Comparison of ENCODE assay signal across 11 mouse cellular contexts in the genomic region with DNA sequence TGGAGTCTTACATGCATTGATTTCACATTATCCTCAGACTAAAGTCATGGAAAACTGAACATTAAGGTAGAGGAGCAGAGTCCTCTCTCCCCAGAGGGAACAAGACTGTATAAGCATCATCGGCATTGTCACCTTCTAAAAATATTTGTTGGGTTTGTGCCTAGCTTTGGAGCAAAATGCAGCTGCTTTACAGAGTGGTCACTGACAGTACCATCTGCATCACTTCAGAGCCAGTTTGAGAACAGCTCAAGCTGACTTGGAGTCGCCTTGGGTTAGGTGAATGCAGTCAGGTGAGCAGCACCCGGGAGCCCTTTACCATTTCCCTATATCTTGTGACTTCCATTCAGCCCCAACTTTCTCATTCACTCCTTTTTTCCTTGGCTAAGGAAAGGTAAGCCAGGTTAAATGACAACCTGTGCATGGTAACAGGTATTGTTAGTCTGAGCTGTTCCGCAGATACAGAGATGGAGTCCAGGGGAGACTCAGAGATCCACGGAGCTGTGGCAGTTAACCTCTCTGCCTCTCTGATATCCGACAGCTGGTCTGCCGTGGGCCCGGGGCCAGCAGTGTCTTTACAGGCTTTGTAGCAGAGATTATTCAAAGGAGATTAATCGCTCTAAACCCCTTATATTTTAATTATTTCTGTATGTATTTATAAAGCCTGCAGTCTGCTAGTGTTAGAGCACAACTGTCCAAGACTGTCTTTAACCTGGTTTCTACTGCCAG.
DNase-seq lines count a peak whose midpoint lies in the region; ATAC-seq lines count a peak whose summit lies in the region.
"Had no signal": no experiment of that assay in that cellular context is flagged by ENCODE, and none has a peak within 500 bp of the region (broad histone marks: within the 10 kb centered on the region; RNA-seq: fewer than 3 reads in every experiment).

No protein-coding gene starts in this region.

- H3K27me3 ChIP-seq in embryonic facial prominence, embryonic 14.5 days (replicated peaks; ENCODE audit: control insufficient read depth, insufficient read depth, low read length): no peaks in the 10 kb centered on the region
- no peaks in the 10 kb centered on the region for H3K27me3 ChIP-seq in embryonic facial prominence, embryonic 10.5 days (replicated peaks; ENCODE audit: low read depth, poor library complexity, severe bottlenecking)
- H3K27me3 ChIP-seq in kidney, embryonic 16.5 days (ENCODE audit: insufficient read depth, low read length): no peaks in the 10 kb centered on the region

- no peak overlapping the region for H3K9ac ChIP-seq in embryonic facial prominence, embryonic 14.5 days (ENCODE audit: low read depth, low read length)
- no peak overlapping the region for H3K9ac ChIP-seq in kidney, embryonic 16.5 days (replicated peaks; ENCODE audit: low read length)
- H3K9ac ChIP-seq: liver, postnatal 0 days had no signal

- H3K9me3 ChIP-seq in embryonic facial prominence, embryonic 14.5 days (ENCODE audit: control insufficient read depth, low read length): no peaks in the 10 kb centered on the region
- no peaks in the 10 kb centered on the region for H3K9me3 ChIP-seq in embryonic facial prominence, embryonic 10.5 days
- H3K9me3 ChIP-seq in kidney, embryonic 16.5 days (ENCODE audit: low read length): no peaks in the 10 kb centered on the region

- no peaks in the 10 kb centered on the region for H3K4me1 ChIP-seq in embryonic facial prominence, embryonic 14.5 days (ENCODE audit: control insufficient read depth, insufficient read depth, low read length)
- peaks cover 15% of the 10 kb centered on the region for H3K4me1 ChIP-seq in embryonic facial prominence, embryonic 10.5 days
- no peaks in the 10 kb centered on the region for H3K4me1 ChIP-seq in kidney, embryonic 16.5 days (ENCODE audit: insufficient read depth, low read length)

- WGBS in embryonic facial prominence, embryonic 14.5 days: 77% methylated on average over 9 of the region's 9 CpGs
- WGBS in embryonic facial prominence, embryonic 10.5 days: 84% methylated on average over 9 of the region's 9 CpGs
- WGBS in kidney, embryonic 16.5 days: 63% methylated on average over 9 of the region's 9 CpGs

- no peak overlapping the region for H3K27ac ChIP-seq in embryonic facial prominence, embryonic 14.5 days (replicated peaks; ENCODE audit: low read depth, low read length)
- H3K27ac ChIP-seq in embryonic facial prominence, embryonic 10.5 days (replicated peaks): no peak overlapping the region
- H3K27ac ChIP-seq in kidney, embryonic 16.5 days (ENCODE audit: low read length): no peak overlapping the region

- H3K4me3 ChIP-seq in embryonic facial prominence, embryonic 14.5 days (ENCODE audit: low read depth, low read length): no peak overlapping the region
- H3K4me3 ChIP-seq in embryonic facial prominence, embryonic 10.5 days: no peak overlapping the region
- no peak overlapping the region for H3K4me3 ChIP-seq in kidney, embryonic 16.5 days (ENCODE audit: low read length)
- H3K4me3 ChIP-seq: erythroblast, embryonic 14.5 days had no signal

- no peak overlapping the region for H3K4me2 ChIP-seq in embryonic facial prominence, embryonic 14.5 days (ENCODE audit: low read depth, low read length)
- H3K4me2 ChIP-seq in kidney, embryonic 16.5 days (replicated peaks; ENCODE audit: low read depth, low read length): no peak overlapping the region

- no peak for ATAC-seq in embryonic facial prominence, embryonic 14.5 days (ENCODE audit: low read depth)
- ATAC-seq in kidney, embryonic 16.5 days (ENCODE audit: low FRiP score, low TSS enrichment): no peak
- ATAC-seq: liver, postnatal 0 days had no signal

- DNase-seq in embryonic facial prominence, embryonic 14.5 days (ENCODE audit: low spot score): peak; percentile 7
- DNase-seq in embryonic facial prominence, embryonic 10.5 days (ENCODE audit: low spot score): no peak
- peak; percentile 54 for DNase-seq in kidney, postnatal 10 days
- DNase-seq in brain, adult 2 months (ENCODE audit: low read depth, low spot score): peak; percentile 34
- DNase-seq in cerebellum, postnatal 36 days: peak; percentile 15 to 44
- DNase-seq in liver: no peak
- no peak for DNase-seq in adrenal gland, postnatal 4 days (ENCODE audit: low spot score in 2 of 2)
- DNase-seq: adrenal gland, postnatal 25 days; liver, postnatal 0 days had no signal

- H3K36me3 ChIP-seq in embryonic facial prominence, embryonic 14.5 days (ENCODE audit: control insufficient read depth, insufficient read depth, low read length): no peaks in the 10 kb centered on the region
- no peaks in the 10 kb centered on the region for H3K36me3 ChIP-seq in embryonic facial prominence, embryonic 10.5 days (replicated peaks)
- H3K36me3 ChIP-seq in kidney, embryonic 16.5 days (ENCODE audit: insufficient read depth, low read length): no peaks in the 10 kb centered on the region

Comparison
In these comparisons a context has a peak if more than half of its experiments do, and no peak if none do; other contexts are left out.
1. DNase-seq: peak in embryonic facial prominence, embryonic 14.5 days (single experiment), kidney, postnatal 10 days (single experiment), brain, adult 2 months (single experiment) and cerebellum, postnatal 36 days (2 of 2); none in embryonic facial prominence, embryonic 10.5 days (single experiment), liver (single experiment) and adrenal gland, postnatal 4 days (0 of 2).